Comparison of ENCODE assay signal across 17 mouse cellular contexts in genomic region chr12:31270361-31270760, GRCm38 (mm10). TPM values are rescaled to one million over a fixed set of nuclear protein-coding genes. Genes with fewer than 3 reads are reported as not detected.
A peak's percentile ranks its signal among the peaks of the same experiment; 100 is the strongest.
DNase-seq lines count a peak whose midpoint lies in the region; ATAC-seq lines count a peak whose summit lies in the region.
"Had no signal": no experiment of that assay in that cellular context is flagged by ENCODE, and none has a peak within 500 bp of the region (broad histone marks: within the 10 kb centered on the region; RNA-seq: fewer than 3 reads in every experiment).

No protein-coding gene starts in this region.

- no peak overlapping the region for H3K27ac ChIP-seq in forebrain, embryonic 11.5 days (ENCODE audit: low read depth, low read length)
- H3K27ac ChIP-seq in forebrain, embryonic 13.5 days = no peak overlapping the region
- H3K27ac ChIP-seq in kidney, embryonic 14.5 days (ENCODE audit: low read depth, low read length) = peak overlapping the region; percentile 90
- H3K27ac ChIP-seq in neural tube, embryonic 13.5 days (replicated peaks) = 0 out of 2 replicates have a peak overlapping the region, but pooled peaks have one; percentile 49
- no peak overlapping the region for H3K27ac ChIP-seq in neural tube, embryonic 15.5 days (replicated peaks)
- no peak overlapping the region for H3K27ac ChIP-seq in liver, embryonic 11.5 days (ENCODE audit: low read depth, low read length)
- H3K27ac ChIP-seq: hindbrain, embryonic 15.5 days; layer of hippocampus, adult 2 months; midbrain, embryonic 13.5 days had no signal

- DNase-seq in forebrain, embryonic 11.5 days (ENCODE audit: low spot score) = peak; percentile 21
- no peak for DNase-seq in kidney, adult 11 months
- DNase-seq in right cerebral cortex, postnatal 25 days = no peak
- no peak for DNase-seq in liver, embryonic 11.5 days (ENCODE audit: low spot score)
- DNase-seq: adrenal gland, postnatal 36 days; cerebellum, postnatal 36 days; gastrocnemius, postnatal 14 days; lung, postnatal 10 days; spleen, adult 18-20 months had no signal

- H3K4me2 ChIP-seq in forebrain, embryonic 11.5 days (ENCODE audit: low read depth, low read length, severe bottlenecking) = no peak overlapping the region
- no peak overlapping the region for H3K4me2 ChIP-seq in forebrain, embryonic 13.5 days
- no peak overlapping the region; the same call in 1 of the 2 replicates for H3K4me2 ChIP-seq in kidney, embryonic 14.5 days (replicated peaks; ENCODE audit: low read depth, low read length)
- peak overlapping the region; percentile 21; the same call in 1 of the 2 replicates for H3K4me2 ChIP-seq in neural tube, embryonic 13.5 days
- H3K4me2 ChIP-seq in neural tube, embryonic 15.5 days = no peak overlapping the region
- H3K4me2 ChIP-seq in liver, embryonic 11.5 days = no peak overlapping the region
- H3K4me2 ChIP-seq: hindbrain, embryonic 15.5 days; midbrain, embryonic 13.5 days had no signal

- H3K4me3 ChIP-seq in forebrain, embryonic 11.5 days (ENCODE audit: low read depth, low read length) = no peak overlapping the region
- no peak overlapping the region for H3K4me3 ChIP-seq in forebrain, embryonic 13.5 days
- H3K4me3 ChIP-seq in kidney, embryonic 14.5 days (ENCODE audit: low read length) = peak overlapping the region; percentile 7; the same call in 1 of the 2 replicates
- no peak overlapping the region for H3K4me3 ChIP-seq in neural tube, embryonic 13.5 days
- no peak overlapping the region for H3K4me3 ChIP-seq in neural tube, embryonic 15.5 days (replicated peaks)
- no peak overlapping the region for H3K4me3 ChIP-seq in liver, embryonic 11.5 days (ENCODE audit: low read depth, low read length)
- H3K4me3 ChIP-seq: hindbrain, embryonic 15.5 days; layer of hippocampus, adult 2 months; midbrain, embryonic 13.5 days had no signal

- H3K4me1 ChIP-seq in forebrain, embryonic 11.5 days (replicated peaks; ENCODE audit: control insufficient read depth, insufficient read depth, low read length) = no peaks in the 10 kb centered on the region; the same call in 1 of the 2 replicates
- peaks cover 15% of the 10 kb centered on the region; the same call in 1 of the 2 replicates for H3K4me1 ChIP-seq in forebrain, embryonic 13.5 days
- peaks cover 59% of the 10 kb centered on the region for H3K4me1 ChIP-seq in kidney, embryonic 14.5 days (ENCODE audit: control insufficient read depth, insufficient read depth, low read length)
- H3K4me1 ChIP-seq in neural tube, embryonic 13.5 days (replicated peaks) = peaks cover 34% of the 10 kb centered on the region
- H3K4me1 ChIP-seq in neural tube, embryonic 15.5 days = peaks cover 20% of the 10 kb centered on the region
- H3K4me1 ChIP-seq in liver, embryonic 11.5 days (replicated peaks; ENCODE audit: control insufficient read depth, insufficient read depth, low read length) = peaks cover 6% of the 10 kb centered on the region

- H3K9me3 ChIP-seq in forebrain, embryonic 11.5 days (ENCODE audit: control insufficient read depth, low read length) = no peaks in the 10 kb centered on the region
- no peaks in the 10 kb centered on the region for H3K9me3 ChIP-seq in forebrain, embryonic 13.5 days (replicated peaks)
- no peaks in the 10 kb centered on the region for H3K9me3 ChIP-seq in kidney, embryonic 14.5 days (ENCODE audit: control insufficient read depth, low read length)
- no peaks in the 10 kb centered on the region for H3K9me3 ChIP-seq in neural tube, embryonic 13.5 days
- no peaks in the 10 kb centered on the region for H3K9me3 ChIP-seq in neural tube, embryonic 15.5 days (replicated peaks)
- no peaks in the 10 kb centered on the region for H3K9me3 ChIP-seq in liver, embryonic 11.5 days (ENCODE audit: control insufficient read depth, low read length)
- H3K9me3 ChIP-seq: hindbrain, embryonic 15.5 days; midbrain, embryonic 13.5 days had no signal

- ATAC-seq in forebrain, embryonic 11.5 days (replicated peaks; ENCODE audit: low FRiP score) = no peak
- ATAC-seq in forebrain, embryonic 13.5 days = no peak
- ATAC-seq in kidney, embryonic 14.5 days (ENCODE audit: low FRiP score, low TSS enrichment) = no peak
- no peak for ATAC-seq in neural tube, embryonic 13.5 days (ENCODE audit: low read depth)
- ATAC-seq in neural tube, embryonic 15.5 days (ENCODE audit: low FRiP score) = no peak
- ATAC-seq in liver, embryonic 11.5 days (replicated peaks; ENCODE audit: low FRiP score) = no peak
- ATAC-seq: midbrain, embryonic 13.5 days had no signal

- WGBS in forebrain, embryonic 11.5 days = 93% methylated on average over 10 of the region's 10 CpGs
- WGBS in forebrain, embryonic 13.5 days = 92% methylated on average over 10 of the region's 10 CpGs
- 89% methylated on average over 10 of the region's 10 CpGs for WGBS in kidney, embryonic 14.5 days
- WGBS in neural tube, embryonic 13.5 days = 93% methylated on average over 10 of the region's 10 CpGs
- WGBS in neural tube, embryonic 15.5 days = 94% methylated on average over 10 of the region's 10 CpGs
- WGBS in liver, embryonic 11.5 days = 90% methylated on average over 10 of the region's 10 CpGs

- H3K27me3 ChIP-seq in forebrain, embryonic 11.5 days (ENCODE audit: control insufficient read depth, insufficient read depth, low read length) = peaks cover 21% of the 10 kb centered on the region
- peaks cover 36% of the 10 kb centered on the region for H3K27me3 ChIP-seq in forebrain, embryonic 13.5 days
- H3K27me3 ChIP-seq in kidney, embryonic 14.5 days (ENCODE audit: control insufficient read depth, insufficient read depth, low read length) = no peaks in the 10 kb centered on the region
- H3K27me3 ChIP-seq in neural tube, embryonic 13.5 days = peaks cover 31% of the 10 kb centered on the region
- peaks cover 21% of the 10 kb centered on the region for H3K27me3 ChIP-seq in neural tube, embryonic 15.5 days (replicated peaks)
- peaks cover 18% of the 10 kb centered on the region for H3K27me3 ChIP-seq in liver, embryonic 11.5 days (replicated peaks; ENCODE audit: control insufficient read depth, insufficient read depth, low read length)

- no peaks in the 10 kb centered on the region for H3K36me3 ChIP-seq in forebrain, embryonic 11.5 days (ENCODE audit: control insufficient read depth, insufficient read depth, low read length)
- H3K36me3 ChIP-seq in forebrain, embryonic 13.5 days (ENCODE audit: poor library complexity, severe bottlenecking) = no peaks in the 10 kb centered on the region
- H3K36me3 ChIP-seq in kidney, embryonic 14.5 days (ENCODE audit: control insufficient read depth, insufficient read depth, low read length) = peaks cover 72% of the 10 kb centered on the region
- H3K36me3 ChIP-seq in neural tube, embryonic 13.5 days = no peaks in the 10 kb centered on the region
- H3K36me3 ChIP-seq in neural tube, embryonic 15.5 days = no peaks in the 10 kb centered on the region
- H3K36me3 ChIP-seq in liver, embryonic 11.5 days (ENCODE audit: control insufficient read depth, insufficient read depth, low read length) = peaks cover 5% of the 10 kb centered on the region
- H3K36me3 ChIP-seq: hindbrain, embryonic 15.5 days; midbrain, embryonic 13.5 days had no signal

- no peak overlapping the region for H3K9ac ChIP-seq in forebrain, embryonic 11.5 days (ENCODE audit: low read length)
- no peak overlapping the region for H3K9ac ChIP-seq in forebrain, embryonic 13.5 days
- H3K9ac ChIP-seq in kidney, embryonic 14.5 days (ENCODE audit: low read depth, low read length) = no peak overlapping the region
- no peak overlapping the region for H3K9ac ChIP-seq in neural tube, embryonic 13.5 days
- H3K9ac ChIP-seq in neural tube, embryonic 15.5 days (replicated peaks) = no peak overlapping the region
- H3K9ac ChIP-seq in liver, embryonic 11.5 days (ENCODE audit: low read depth, low read length) = no peak overlapping the region
- H3K9ac ChIP-seq: hindbrain, embryonic 15.5 days; midbrain, embryonic 13.5 days had no signal

RNA-seq across cellular contexts. Expression of gene Lamb1, which starts 5.3 kb away (rescaled TPM):
- 22.4 and 24.4 TPM in 2 replicates for polyA plus RNA-seq in forebrain, embryonic 11.5 days (2014; fragmentation: Nextera tagmentation; extraction: Ambion mirVana)
- polyA plus RNA-seq in forebrain, embryonic 13.5 days (2015; fragmentation: Nextera tagmentation; extraction: Ambion mirVana) = 12.5 and 15.2 TPM in 2 replicates
- polyA plus RNA-seq in kidney, embryonic 14.5 days (2014; fragmentation: Nextera tagmentation; extraction: Ambion mirVana) = 65.2 and 121 TPM in 2 replicates
- 27.9 and 31.0 TPM in 2 replicates for polyA plus RNA-seq in neural tube, embryonic 13.5 days (2015; fragmentation: Nextera tagmentation; extraction: Ambion mirVana)
- polyA plus RNA-seq in neural tube, embryonic 15.5 days (2015; fragmentation: Nextera tagmentation; extraction: Ambion mirVana) = 17.4 and 29.1 TPM in 2 replicates
- 16.2 and 17.0 TPM in 2 replicates for polyA plus RNA-seq in liver, embryonic 11.5 days (2014; fragmentation: Nextera tagmentation; extraction: Ambion mirVana)

RNA-seq across cellular contexts. Expression of gene Gm6993, which starts 29.8 kb away (rescaled TPM):
- polyA plus RNA-seq in forebrain, embryonic 11.5 days (2014; fragmentation: Nextera tagmentation; extraction: Ambion mirVana) = not detected in 2 replicates
- not detected in 2 replicates for polyA plus RNA-seq in forebrain, embryonic 13.5 days (2015; fragmentation: Nextera tagmentation; extraction: Ambion mirVana)
- not detected in 2 replicates for polyA plus RNA-seq in kidney, embryonic 14.5 days (2014; fragmentation: Nextera tagmentation; extraction: Ambion mirVana)
- polyA plus RNA-seq in neural tube, embryonic 13.5 days (2015; fragmentation: Nextera tagmentation; extraction: Ambion mirVana) = not detected in 2 replicates
- not detected in 2 replicates for polyA plus RNA-seq in neural tube, embryonic 15.5 days (2015; fragmentation: Nextera tagmentation; extraction: Ambion mirVana)
- polyA plus RNA-seq in liver, embryonic 11.5 days (2014; fragmentation: Nextera tagmentation; extraction: Ambion mirVana) = not detected in 2 replicates
- polyA plus RNA-seq: hindbrain, embryonic 15.5 days; midbrain, embryonic 13.5 days; neural tube, embryonic 11.5 days had no signal

Comparison
In these comparisons a context has a peak if more than half of its experiments do, and no peak if none do; other contexts are left out.
1. H3K27ac ChIP-seq: peak in kidney, embryonic 14.5 days (single experiment) and neural tube, embryonic 13.5 days (single experiment); none in forebrain, embryonic 11.5 days (single experiment), forebrain, embryonic 13.5 days (single experiment), neural tube, embryonic 15.5 days (single experiment) and liver, embryonic 11.5 days (single experiment).